Mouse (Mus musculus): ENCODE results near the gene Hoxc12. TPM values are rescaled to one million over a fixed set of nuclear protein-coding genes. Genes with fewer than 3 reads are reported as not detected.
A peak's percentile ranks its signal among the peaks of the same experiment; 100 is the strongest.

The Hoxc12 gene
- polyA plus RNA-seq, 1 experiment from 2014 or later, result not detected

- Histone ChIP-seq H3K27me3 (ENCODE audit: insufficient read depth, poor library complexity, severe bottlenecking) (peaks cover 100% of the 10 kb centered on the region), H3K4me1 (no peaks in the 10 kb centered on the region; the same call in 1 of the 2 replicates), H3K36me3 (no peaks in the 10 kb centered on the region), H3K27ac (no peak overlapping the region), H3K4me3 (no peak overlapping the region), H3K9me3 (no peaks in the 10 kb centered on the region)
- WGBS, result under 1% methylated on average over 6 of the region's 6 CpGs
- DNase-seq (ENCODE audit: low spot score), result no peak
Observed at GRCm38 (mm10) chr15:102961728-102962127, 25.2 kb downstream of the Hoxc12 start.

DNA sequence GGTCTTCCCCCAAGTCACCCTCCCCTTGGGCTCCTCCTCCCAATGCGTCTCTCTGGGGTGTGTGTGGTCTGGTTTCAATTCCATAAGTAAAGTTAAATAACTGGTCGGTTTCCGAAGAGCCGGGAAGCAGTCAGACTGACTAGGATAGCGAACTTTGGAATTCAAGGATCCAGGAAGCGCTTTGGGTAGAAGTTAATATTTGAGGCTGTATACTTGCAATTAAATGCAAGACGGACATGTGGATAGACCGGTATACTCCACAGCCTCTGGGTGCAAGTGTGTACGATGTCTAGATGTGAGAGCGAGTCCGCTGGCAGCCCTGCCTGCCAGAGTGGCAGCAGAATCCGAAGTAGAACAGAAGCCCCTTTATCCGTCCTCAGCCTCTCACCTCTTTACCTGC is 25.9 kb downstream of the Hoxc12 start:
- Histone ChIP-seq H3K4me3 (no peak overlapping the region), H3K4me1 (no peaks in the 10 kb centered on the region; the same call in 1 of the 2 replicates), H3K27ac (no peak overlapping the region), H3K9me3 (no peaks in the 10 kb centered on the region), H3K27me3 (ENCODE audit: insufficient read depth, poor library complexity, severe bottlenecking) (peaks cover 100% of the 10 kb centered on the region), H3K36me3 (no peaks in the 10 kb centered on the region)
- 2% methylated on average over 13 of the region's 13 CpGs for WGBS
- no peak for DNase-seq (ENCODE audit: low spot score)

GRCm38 (mm10) chr15:102963259-102963658 is 26.7 kb downstream of the Hoxc12 start:
- no peaks in the 10 kb centered on the region for H3K9me3 ChIP-seq
- H3K27ac ChIP-seq, result no peak overlapping the region
- no peak for DNase-seq (ENCODE audit: low spot score)
- no peaks in the 10 kb centered on the region; the same call in 1 of the 2 replicates for H3K4me1 ChIP-seq
- WGBS, result 1% methylated on average over 8 of the region's 8 CpGs
- H3K36me3 ChIP-seq, result no peaks in the 10 kb centered on the region
- no peak overlapping the region for H3K4me3 ChIP-seq
- peaks cover 100% of the 10 kb centered on the region for H3K27me3 ChIP-seq (ENCODE audit: insufficient read depth, poor library complexity, severe bottlenecking)

GRCm38 (mm10) chr15:102963671-102964640 is 27.4 kb downstream of the Hoxc12 start:
- H3K4me3 ChIP-seq, result no peak overlapping the region
- H3K36me3 ChIP-seq, result no peaks in the 10 kb centered on the region
- H3K4me1 ChIP-seq, result no peaks in the 10 kb centered on the region; the same call in 1 of the 2 replicates
- H3K9me3 ChIP-seq, result no peaks in the 10 kb centered on the region
- H3K27ac ChIP-seq, result no peak overlapping the region
- 1% methylated on average over 28 of the region's 28 CpGs for WGBS
- no peak for DNase-seq (ENCODE audit: low spot score)
- H3K27me3 ChIP-seq (ENCODE audit: insufficient read depth, poor library complexity, severe bottlenecking), result peaks cover 100% of the 10 kb centered on the region

DNA sequence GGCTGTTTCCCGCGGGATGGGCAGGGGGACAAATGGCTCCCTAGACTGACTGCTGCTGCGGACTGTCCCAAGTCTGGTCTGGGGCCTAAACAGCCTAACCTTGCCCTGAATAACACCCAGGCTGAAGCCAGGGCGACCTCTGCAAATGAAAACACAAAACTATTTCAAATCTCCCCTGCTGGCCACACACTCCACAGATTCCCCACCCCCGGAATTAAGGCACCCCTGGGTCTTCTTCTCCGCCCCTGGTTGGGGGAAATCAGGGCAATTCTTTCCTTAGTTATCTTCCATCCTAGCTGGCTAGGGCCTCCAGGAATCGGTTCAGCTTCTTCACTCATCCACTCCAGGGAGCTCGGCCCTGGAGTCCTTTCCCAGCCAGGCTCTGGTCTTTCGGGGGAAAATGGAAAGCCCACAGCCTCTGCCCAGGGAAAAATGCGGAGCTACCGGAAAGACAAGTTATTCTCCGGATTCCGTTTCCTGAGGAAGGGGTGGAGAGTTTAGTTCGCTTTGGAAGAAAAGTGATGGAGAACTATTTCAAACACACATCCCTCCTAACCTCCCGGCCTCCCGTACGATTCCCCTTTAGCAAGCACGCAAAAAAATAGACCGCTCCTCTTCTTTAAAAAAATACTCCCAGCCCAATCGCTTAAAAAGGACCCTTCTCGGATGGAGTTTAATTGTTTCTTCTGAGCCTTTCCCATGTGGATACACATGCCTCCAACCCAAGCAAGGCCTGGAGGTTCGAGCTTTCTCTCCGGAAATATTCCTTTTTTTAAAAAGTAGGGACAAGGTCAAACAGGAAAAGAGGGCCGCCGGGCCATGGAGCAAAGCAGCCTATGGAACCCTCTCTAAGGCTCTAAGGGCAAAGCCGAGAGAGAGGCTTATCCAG is 28.7 kb downstream of the Hoxc12 start:
- Histone ChIP-seq H3K9me3 (no peaks in the 10 kb centered on the region), H3K4me1 (no peaks in the 10 kb centered on the region; the same call in 1 of the 2 replicates), H3K27me3 (ENCODE audit: insufficient read depth, poor library complexity, severe bottlenecking) (peaks cover 100% of the 10 kb centered on the region), H3K27ac (no peak overlapping the region), H3K4me3 (no peak overlapping the region), H3K36me3 (no peaks in the 10 kb centered on the region)
- WGBS, result 3% methylated on average over 26 of the region's 26 CpGs
- no peak for DNase-seq (ENCODE audit: low spot score)

- no peak overlapping the region for H3K27ac ChIP-seq
- no peaks in the 10 kb centered on the region; the same call in 1 of the 2 replicates for H3K4me1 ChIP-seq
- 2% methylated on average over 30 of the region's 30 CpGs for WGBS
- DNase-seq (ENCODE audit: low spot score), result no peak
- peak overlapping the region; percentile 43 for H3K4me3 ChIP-seq
- no peaks in the 10 kb centered on the region for H3K36me3 ChIP-seq
- no peaks in the 10 kb centered on the region for H3K9me3 ChIP-seq
- H3K27me3 ChIP-seq (ENCODE audit: insufficient read depth, poor library complexity, severe bottlenecking), result peaks cover 100% of the 10 kb centered on the region
Observed at GRCm38 (mm10) chr15:102965892-102966775, 29.6 kb downstream of the Hoxc12 start.

- WGBS, result 3% methylated on average over 27 of the region's 27 CpGs
Observed at GRCm38 (mm10) chr15:102966776-102967311, 30.3 kb downstream of the Hoxc12 start, which contains the start of gene Hoxc10. TSS of gene Hoxc10 (plus strand) at chr15:102966796.

GRCm38 (mm10) chr15:102967312-102967510 is 30.7 kb downstream of the Hoxc12 start, which contains the start of gene Hoxc5:
TSS of gene Hoxc5 (plus strand) at chr15:102967443.
- WGBS, result 7% methylated on average over 12 of the region's 12 CpGs
- H3K4me3 ChIP-seq, result peak within 1 kb of the TSS; percentile 43
- H3K27ac ChIP-seq, result no peak within 1 kb of the TSS
- no peaks in the 10 kb centered on the region for H3K9me3 ChIP-seq
- no peaks in the 10 kb centered on the region; the same call in 1 of the 2 replicates for H3K4me1 ChIP-seq
- peaks cover 100% of the 10 kb centered on the region for H3K27me3 ChIP-seq (ENCODE audit: insufficient read depth, poor library complexity, severe bottlenecking)
- no peaks in the 10 kb centered on the region for H3K36me3 ChIP-seq
- DNase-seq (ENCODE audit: low spot score), result no peak

More at GRCm38 (mm10) chr15:102966776-102967311, 30.3 kb downstream of the Hoxc12 start, which contains the start of gene Hoxc10:
- Histone ChIP-seq H3K27me3 (ENCODE audit: insufficient read depth, poor library complexity, severe bottlenecking) (peaks cover 100% of the 10 kb centered on the region), H3K27ac (no peak within 1 kb of the TSS), H3K4me1 (no peaks in the 10 kb centered on the region; the same call in 1 of the 2 replicates), H3K4me3 (peak within 1 kb of the TSS; percentile 43), H3K36me3 (no peaks in the 10 kb centered on the region), H3K9me3 (no peaks in the 10 kb centered on the region)
- DNase-seq (ENCODE audit: low spot score), result no peak

GRCm38 (mm10) chr15:102967511-102968397 is 31.2 kb downstream of the Hoxc12 start:
- no peak for DNase-seq (ENCODE audit: low spot score)

DNA sequence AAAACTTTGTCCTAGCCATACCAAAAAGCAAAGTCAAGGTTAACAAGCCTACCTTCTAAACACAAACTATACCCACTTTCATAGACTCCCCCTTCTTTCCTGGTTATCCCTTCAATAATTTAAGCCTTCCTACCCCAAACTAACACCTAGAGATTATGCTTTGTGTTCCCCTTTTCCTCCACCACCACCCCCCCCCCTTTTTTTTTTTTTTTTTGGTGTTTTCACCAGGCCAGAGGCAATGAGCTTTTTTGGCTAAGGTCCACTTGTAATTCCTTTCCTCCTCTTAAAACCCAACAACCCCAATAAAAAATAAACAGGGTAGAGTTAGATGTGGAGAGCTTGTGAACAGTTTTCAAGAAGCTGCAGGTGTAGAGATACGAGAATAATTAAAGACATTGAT is 32.7 kb downstream of the Hoxc12 start:
- no peak for DNase-seq (ENCODE audit: low spot score)
- Histone ChIP-seq H3K9me3 (no peaks in the 10 kb centered on the region), H3K4me3 (no peak overlapping the region), H3K4me1 (no peaks in the 10 kb centered on the region; the same call in 1 of the 2 replicates), H3K36me3 (no peaks in the 10 kb centered on the region), H3K27ac (no peak overlapping the region), H3K27me3 (ENCODE audit: insufficient read depth, poor library complexity, severe bottlenecking) (peaks cover 100% of the 10 kb centered on the region)
- WGBS, result 24% methylated on average over 1 of the region's 1 CpGs

More at GRCm38 (mm10) chr15:102967511-102968397, 31.2 kb downstream of the Hoxc12 start:
- Histone ChIP-seq H3K27me3 (ENCODE audit: insufficient read depth, poor library complexity, severe bottlenecking) (peaks cover 100% of the 10 kb centered on the region), H3K27ac (no peak overlapping the region), H3K9me3 (no peaks in the 10 kb centered on the region), H3K4me1 (no peaks in the 10 kb centered on the region; the same call in 1 of the 2 replicates), H3K4me3 (no peak overlapping the region), H3K36me3 (no peaks in the 10 kb centered on the region)
- WGBS, result 1% methylated on average over 34 of the region's 34 CpGs

DNA sequence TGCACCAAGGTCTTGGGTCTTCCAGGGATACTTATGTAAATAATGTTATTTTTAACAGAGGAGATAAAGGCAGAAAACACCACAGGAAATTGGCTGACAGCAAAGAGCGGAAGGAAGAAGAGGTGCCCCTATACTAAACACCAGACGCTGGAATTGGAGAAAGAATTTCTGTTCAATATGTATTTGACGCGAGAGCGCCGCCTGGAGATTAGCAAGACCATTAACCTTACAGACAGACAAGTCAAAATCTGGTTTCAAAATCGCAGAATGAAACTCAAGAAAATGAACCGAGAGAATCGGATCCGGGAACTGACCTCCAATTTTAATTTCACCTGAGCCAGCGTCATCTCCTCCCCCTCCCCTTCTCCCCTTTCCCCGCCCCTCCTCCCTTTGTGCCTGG is 34.2 kb downstream of the Hoxc12 start:
- 2% methylated on average over 12 of the region's 12 CpGs for WGBS
- no peak for DNase-seq (ENCODE audit: low spot score)
- no peaks in the 10 kb centered on the region; the same call in 1 of the 2 replicates for H3K4me1 ChIP-seq
- no peak overlapping the region for H3K27ac ChIP-seq
- H3K27me3 ChIP-seq (ENCODE audit: insufficient read depth, poor library complexity, severe bottlenecking), result peaks cover 100% of the 10 kb centered on the region
- no peak overlapping the region for H3K4me3 ChIP-seq
- no peaks in the 10 kb centered on the region for H3K36me3 ChIP-seq
- no peaks in the 10 kb centered on the region for H3K9me3 ChIP-seq
